Mouse (Mus musculus): ENCODE results near the gene Gpm6b. TPM values are rescaled to one million over a fixed set of nuclear protein-coding genes. Genes with fewer than 3 reads are reported as not detected.

Gene Gpm6b
- polyA plus RNA-seq (2014; fragmentation: Nextera tagmentation; extraction: Ambion mirVana) = 30.3 and 31.9 TPM in 2 replicates

GRCm38 (mm10) chrX:166238831-166239460 is at the start of gene Gpm6b:
Gene Gpm6b, plus strand, starts transcription at chrX:166238911.
- no peaks in the 10 kb centered on the region for H3K4me1 ChIP-seq (ENCODE audit: control insufficient read depth, insufficient read depth, low read length)
- no peaks in the 10 kb centered on the region for H3K36me3 ChIP-seq (ENCODE audit: control insufficient read depth, insufficient read depth, low read length)
- peak within 1 kb of the TSS; percentile 91 for H3K4me2 ChIP-seq (ENCODE audit: low read depth, low read length)
- peak within 1 kb of the TSS; percentile 64 for H3K9ac ChIP-seq (ENCODE audit: low read depth, low read length)
- no peak within 1 kb of the TSS for H3K27ac ChIP-seq (replicated peaks; ENCODE audit: low read depth, low read length)
- WGBS = 33% methylated on average over 20 of the region's 63 CpGs
- peak; percentile 44 for DNase-seq (ENCODE audit: low spot score)
- no peaks in the 10 kb centered on the region for H3K9me3 ChIP-seq (ENCODE audit: control insufficient read depth, low read length)
- H3K4me3 ChIP-seq (ENCODE audit: low read depth, low read length) = peak within 1 kb of the TSS; percentile 52
- peaks cover 30% of the 10 kb centered on the region for H3K27me3 ChIP-seq (replicated peaks; ENCODE audit: control insufficient read depth, insufficient read depth, low read length)
- peak; percentile 94 for ATAC-seq (ENCODE audit: low read depth)

DNA sequence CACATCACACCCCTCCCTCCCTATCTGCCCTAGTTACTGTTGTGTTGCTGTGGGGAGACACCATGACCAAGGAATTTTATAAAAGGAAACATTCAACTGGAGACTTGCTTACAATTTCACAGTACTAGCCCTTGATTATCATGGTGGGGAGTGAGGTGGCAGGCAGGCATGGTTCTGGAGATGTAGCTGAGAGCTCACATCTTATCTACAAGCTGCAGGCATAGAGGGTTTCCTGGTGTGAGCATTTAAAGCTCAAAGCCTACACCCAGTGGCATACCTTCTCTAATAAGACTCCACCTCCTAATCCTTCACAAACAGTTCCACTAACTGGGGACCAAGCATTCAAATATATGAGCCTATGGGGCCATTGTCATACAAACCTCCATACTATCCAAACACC is 42.4 kb upstream of the Gpm6b start:
- H3K9me3 ChIP-seq (ENCODE audit: control insufficient read depth, low read length) = no peaks in the 10 kb centered on the region
- ATAC-seq (ENCODE audit: low read depth) (no peak), DNase-seq (ENCODE audit: low spot score) (no peak)
- H3K4me1 ChIP-seq (ENCODE audit: control insufficient read depth, insufficient read depth, low read length) = no peaks in the 10 kb centered on the region
- H3K9ac ChIP-seq (ENCODE audit: low read depth, low read length) = no peak overlapping the region
- no peak overlapping the region for H3K27ac ChIP-seq (replicated peaks; ENCODE audit: low read depth, low read length)
- no peaks in the 10 kb centered on the region for H3K36me3 ChIP-seq (ENCODE audit: control insufficient read depth, insufficient read depth, low read length)
- no peak overlapping the region for H3K4me3 ChIP-seq (ENCODE audit: low read depth, low read length)
- no peak overlapping the region for H3K4me2 ChIP-seq (ENCODE audit: low read depth, low read length)
- no peaks in the 10 kb centered on the region; the same call in 1 of the 2 replicates for H3K27me3 ChIP-seq (replicated peaks; ENCODE audit: control insufficient read depth, insufficient read depth, low read length)

- Histone ChIP-seq H3K9ac (ENCODE audit: low read depth, low read length) (no peak overlapping the region), H3K27ac (replicated peaks; ENCODE audit: low read depth, low read length) (no peak overlapping the region), H3K4me2 (ENCODE audit: low read depth, low read length) (no peak overlapping the region), H3K4me1 (ENCODE audit: control insufficient read depth, insufficient read depth, low read length) (no peaks in the 10 kb centered on the region), H3K4me3 (ENCODE audit: low read depth, low read length) (no peak overlapping the region), H3K27me3 (replicated peaks; ENCODE audit: control insufficient read depth, insufficient read depth, low read length) (no peaks in the 10 kb centered on the region; the same call in 1 of the 2 replicates), H3K36me3 (ENCODE audit: control insufficient read depth, insufficient read depth, low read length) (no peaks in the 10 kb centered on the region), H3K9me3 (ENCODE audit: control insufficient read depth, low read length) (0 out of 2 replicates have a peak, but pooled peaks cover 6% of the 10 kb centered on the region)
- ATAC-seq (ENCODE audit: low read depth) (no peak), DNase-seq (ENCODE audit: low spot score) (no peak)
- WGBS = 73% methylated on average over 2 of the region's 2 CpGs
Measured at GRCm38 (mm10) chrX:166198266-166198665, 40.4 kb upstream of the Gpm6b start.

- no peaks in the 10 kb centered on the region for H3K4me1 ChIP-seq (ENCODE audit: control insufficient read depth, insufficient read depth, low read length)
- no peaks in the 10 kb centered on the region for H3K36me3 ChIP-seq (ENCODE audit: control insufficient read depth, insufficient read depth, low read length)
- H3K4me2 ChIP-seq (ENCODE audit: low read depth, low read length) = no peak overlapping the region
- no peak overlapping the region for H3K9ac ChIP-seq (ENCODE audit: low read depth, low read length)
- 0 out of 2 replicates have a peak, but pooled peaks cover 6% of the 10 kb centered on the region for H3K9me3 ChIP-seq (ENCODE audit: control insufficient read depth, low read length)
- H3K4me3 ChIP-seq (ENCODE audit: low read depth, low read length) = no peak overlapping the region
- H3K27ac ChIP-seq (replicated peaks; ENCODE audit: low read depth, low read length) = no peak overlapping the region
- ATAC-seq (ENCODE audit: low read depth) = no peak
- no peak for DNase-seq (ENCODE audit: low spot score)
- H3K27me3 ChIP-seq (replicated peaks; ENCODE audit: control insufficient read depth, insufficient read depth, low read length) = no peaks in the 10 kb centered on the region; the same call in 1 of the 2 replicates
Measured at GRCm38 (mm10) chrX:166199812-166200211, 38.9 kb upstream of the Gpm6b start.

GRCm38 (mm10) chrX:166214576-166214975 is 24.1 kb upstream of the Gpm6b start:
- no peaks in the 10 kb centered on the region for H3K4me1 ChIP-seq (ENCODE audit: control insufficient read depth, insufficient read depth, low read length)
- H3K4me2 ChIP-seq (ENCODE audit: low read depth, low read length) = no peak overlapping the region
- peaks cover 5% of the 10 kb centered on the region; the same call in 1 of the 2 replicates for H3K27me3 ChIP-seq (replicated peaks; ENCODE audit: control insufficient read depth, insufficient read depth, low read length)
- no peak overlapping the region for H3K27ac ChIP-seq (replicated peaks; ENCODE audit: low read depth, low read length)
- no peak overlapping the region for H3K9ac ChIP-seq (ENCODE audit: low read depth, low read length)
- WGBS = 72% methylated on average over 2 of the region's 2 CpGs
- no peaks in the 10 kb centered on the region for H3K9me3 ChIP-seq (ENCODE audit: control insufficient read depth, low read length)
- no peak overlapping the region for H3K4me3 ChIP-seq (ENCODE audit: low read depth, low read length)
- DNase-seq (ENCODE audit: low spot score) (no peak), ATAC-seq (ENCODE audit: low read depth) (no peak)
- no peaks in the 10 kb centered on the region for H3K36me3 ChIP-seq (ENCODE audit: control insufficient read depth, insufficient read depth, low read length)

GRCm38 (mm10) chrX:166216248-166216647 is 22.5 kb upstream of the Gpm6b start:
- ATAC-seq (ENCODE audit: low read depth) (no peak), DNase-seq (ENCODE audit: low spot score) (peak; percentile 6)
- no peaks in the 10 kb centered on the region for H3K4me1 ChIP-seq (ENCODE audit: control insufficient read depth, insufficient read depth, low read length)
- peaks cover 11% of the 10 kb centered on the region; the same call in 1 of the 2 replicates for H3K27me3 ChIP-seq (replicated peaks; ENCODE audit: control insufficient read depth, insufficient read depth, low read length)
- no peak overlapping the region for H3K9ac ChIP-seq (ENCODE audit: low read depth, low read length)
- 66% methylated on average over 6 of the region's 6 CpGs for WGBS
- no peak overlapping the region for H3K4me2 ChIP-seq (ENCODE audit: low read depth, low read length)
- no peak overlapping the region for H3K27ac ChIP-seq (replicated peaks; ENCODE audit: low read depth, low read length)
- no peaks in the 10 kb centered on the region for H3K9me3 ChIP-seq (ENCODE audit: control insufficient read depth, low read length)
- H3K4me3 ChIP-seq (ENCODE audit: low read depth, low read length) = no peak overlapping the region
- H3K36me3 ChIP-seq (ENCODE audit: control insufficient read depth, insufficient read depth, low read length) = no peaks in the 10 kb centered on the region

DNA sequence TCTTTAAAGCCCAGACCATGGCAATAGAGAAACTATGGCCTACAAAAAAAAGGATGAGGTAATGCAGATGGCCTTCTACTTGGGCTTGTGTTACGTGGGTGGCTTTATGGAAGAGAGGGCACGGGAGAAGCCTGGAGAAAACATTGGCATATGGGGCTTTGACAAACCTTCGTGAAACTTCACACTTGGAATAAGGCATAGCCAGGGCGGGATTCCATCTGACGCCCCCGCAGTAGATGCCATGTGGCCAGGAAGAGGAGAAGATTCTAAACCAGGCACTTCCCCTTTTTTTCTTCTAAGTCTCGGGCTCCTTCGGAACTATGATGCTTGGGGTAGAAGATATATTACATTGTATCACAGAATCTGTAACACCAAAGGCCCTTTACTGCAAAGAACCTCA is 22.0 kb upstream of the Gpm6b start:
- Histone ChIP-seq H3K9me3 (ENCODE audit: control insufficient read depth, low read length) (no peaks in the 10 kb centered on the region), H3K4me1 (ENCODE audit: control insufficient read depth, insufficient read depth, low read length) (no peaks in the 10 kb centered on the region), H3K4me2 (ENCODE audit: low read depth, low read length) (no peak overlapping the region), H3K36me3 (ENCODE audit: control insufficient read depth, insufficient read depth, low read length) (no peaks in the 10 kb centered on the region), H3K4me3 (ENCODE audit: low read depth, low read length) (no peak overlapping the region), H3K9ac (ENCODE audit: low read depth, low read length) (no peak overlapping the region), H3K27ac (replicated peaks; ENCODE audit: low read depth, low read length) (no peak overlapping the region), H3K27me3 (replicated peaks; ENCODE audit: control insufficient read depth, insufficient read depth, low read length) (peaks cover 11% of the 10 kb centered on the region; the same call in 1 of the 2 replicates)
- ATAC-seq (ENCODE audit: low read depth) (no peak), DNase-seq (ENCODE audit: low spot score) (no peak)
- WGBS = 84% methylated on average over 8 of the region's 8 CpGs

DNA sequence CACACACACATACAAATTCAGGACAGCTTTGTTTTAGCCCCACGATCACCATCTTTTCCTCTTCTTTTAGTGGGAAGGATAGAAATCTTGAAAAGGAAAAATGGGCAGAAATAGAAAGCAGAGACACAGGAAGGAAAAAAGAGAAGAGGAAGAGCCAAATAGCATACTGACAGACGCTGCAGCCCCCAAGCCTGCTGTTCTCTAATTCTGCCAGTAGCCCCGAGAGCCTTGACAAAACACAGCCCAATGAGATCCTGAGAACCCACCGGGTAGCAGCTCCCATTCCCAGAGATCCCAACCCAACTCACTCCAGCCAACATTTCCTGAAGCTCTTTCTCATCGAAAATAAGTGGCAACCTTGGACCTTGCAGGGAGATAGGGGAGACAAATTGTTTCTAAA is 19.4 kb upstream of the Gpm6b start:
- Histone ChIP-seq H3K9ac (ENCODE audit: low read depth, low read length) (no peak overlapping the region), H3K36me3 (ENCODE audit: control insufficient read depth, insufficient read depth, low read length) (no peaks in the 10 kb centered on the region), H3K4me2 (ENCODE audit: low read depth, low read length) (no peak overlapping the region), H3K27ac (replicated peaks; ENCODE audit: low read depth, low read length) (no peak overlapping the region), H3K4me1 (ENCODE audit: control insufficient read depth, insufficient read depth, low read length) (no peaks in the 10 kb centered on the region), H3K27me3 (replicated peaks; ENCODE audit: control insufficient read depth, insufficient read depth, low read length) (peaks cover 11% of the 10 kb centered on the region; the same call in 1 of the 2 replicates), H3K9me3 (ENCODE audit: control insufficient read depth, low read length) (no peaks in the 10 kb centered on the region), H3K4me3 (ENCODE audit: low read depth, low read length) (no peak overlapping the region)
- WGBS = 63% methylated on average over 5 of the region's 5 CpGs
- ATAC-seq (ENCODE audit: low read depth) = no peak
- DNase-seq (ENCODE audit: low spot score) = no peak

DNA sequence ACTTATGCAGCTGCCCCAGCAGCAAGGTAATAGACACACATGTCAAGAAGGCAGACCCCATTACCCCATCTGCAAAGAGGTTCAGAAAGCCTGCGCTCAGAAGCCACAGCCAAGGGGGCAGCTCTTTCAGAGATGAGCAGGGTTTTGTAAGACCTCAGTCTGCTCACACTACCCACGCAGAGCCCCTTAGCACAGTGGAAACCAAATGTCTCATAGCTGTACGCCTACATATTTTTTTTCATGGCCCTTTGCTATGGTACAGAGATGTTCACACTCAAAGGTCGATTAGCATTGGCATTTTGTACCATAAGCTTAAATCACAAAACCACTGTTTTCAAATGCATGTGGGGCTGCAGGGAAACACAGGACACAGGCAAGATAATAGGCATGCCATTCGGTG is 11.9 kb upstream of the Gpm6b start:
- H3K4me3 ChIP-seq (ENCODE audit: low read depth, low read length) = no peak overlapping the region
- no peak for DNase-seq (ENCODE audit: low spot score)
- H3K36me3 ChIP-seq (ENCODE audit: control insufficient read depth, insufficient read depth, low read length) = no peaks in the 10 kb centered on the region
- WGBS = 71% methylated on average over 5 of the region's 5 CpGs
- H3K4me2 ChIP-seq (ENCODE audit: low read depth, low read length) = no peak overlapping the region
- H3K9me3 ChIP-seq (ENCODE audit: control insufficient read depth, low read length) = no peaks in the 10 kb centered on the region
- no peaks in the 10 kb centered on the region for H3K4me1 ChIP-seq (ENCODE audit: control insufficient read depth, insufficient read depth, low read length)
- no peak overlapping the region for H3K27ac ChIP-seq (replicated peaks; ENCODE audit: low read depth, low read length)
- H3K9ac ChIP-seq (ENCODE audit: low read depth, low read length) = no peak overlapping the region
- no peak for ATAC-seq (ENCODE audit: low read depth)
- H3K27me3 ChIP-seq (replicated peaks; ENCODE audit: control insufficient read depth, insufficient read depth, low read length) = peaks cover 5% of the 10 kb centered on the region

All from embryonic facial prominence, embryonic 14.5 days (tissue).